Mouse (Mus musculus) T-cell, adult 66 days (primary cell): ENCODE results near the gene Utp14a. TPM values are rescaled to one million over a fixed set of nuclear protein-coding genes. Genes with fewer than 3 reads are reported as not detected.

Source experiments
- total RNA-seq, 2 experiments: library from RNA; stranded (reverse); gene quantifications; 3 replicates in 1 of 2; 4 replicates in 1 of 2; pipeline ENCODE4 v1.2.4; 2023

The Utp14a gene
- total RNA-seq, result 10 to 100 TPM; 45.0 to 47.5 TPM

DNA sequence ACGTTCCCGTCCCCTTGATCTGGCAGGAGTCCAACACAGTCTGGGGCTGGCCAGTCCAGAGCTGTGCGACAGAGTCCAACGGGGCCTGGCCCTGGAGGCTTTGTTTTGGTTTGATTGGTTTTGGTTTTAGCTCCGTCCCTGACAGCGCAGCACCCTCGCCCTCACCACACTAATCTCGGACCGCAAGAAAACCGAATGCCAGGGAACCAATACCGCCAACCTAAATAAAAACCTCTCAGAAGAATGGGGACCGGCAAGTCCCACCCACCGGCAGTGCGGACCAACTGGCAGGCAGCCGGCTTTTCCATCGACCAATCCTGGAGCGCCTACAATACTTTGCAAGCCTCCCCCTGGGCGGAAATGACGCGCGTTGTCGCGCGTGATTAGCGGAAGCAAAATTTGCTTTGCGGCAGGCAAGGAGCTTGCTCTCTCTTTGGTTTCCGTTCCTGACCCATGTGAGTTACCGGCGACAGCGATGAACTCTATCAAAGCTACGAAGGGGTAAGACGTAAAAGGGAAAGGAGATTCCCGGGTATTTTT lies at the start of gene Utp14a:
Gene Utp14a, plus strand, starts transcription at position 395 of the 540 bp plus-strand sequence.

DNA sequence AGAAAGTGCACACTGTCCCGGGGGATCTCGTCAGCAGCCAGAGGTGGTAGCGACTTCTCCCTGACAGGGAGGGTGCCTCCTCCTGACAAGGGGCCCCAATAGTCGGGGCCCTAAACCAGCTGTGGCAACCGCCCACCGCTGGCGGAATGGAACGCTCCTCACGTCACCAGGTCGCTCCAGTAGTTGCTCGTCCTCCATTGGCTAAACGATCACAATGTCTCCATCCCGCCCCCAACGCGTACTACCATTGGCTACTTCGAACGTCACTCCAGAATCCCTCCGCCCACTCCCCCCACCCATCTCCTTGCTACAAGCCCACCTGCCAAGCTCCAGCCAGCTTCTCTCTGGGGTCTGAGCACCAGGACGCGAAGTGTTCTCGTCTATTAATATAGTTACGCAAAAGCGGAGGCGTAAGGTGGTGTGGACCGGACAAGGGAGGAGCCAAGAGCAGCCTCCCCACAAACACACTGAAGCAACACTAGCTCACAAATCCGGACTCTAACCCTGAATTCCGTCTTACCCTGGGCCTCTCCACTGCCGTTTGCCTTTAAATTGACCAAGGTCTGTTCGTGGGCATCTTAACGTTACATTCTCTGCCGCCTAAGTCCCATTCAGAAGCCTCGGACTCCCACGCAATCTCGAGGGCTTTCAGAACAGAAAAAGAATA lies 48.0 kb upstream of the Utp14a start, which contains the start of gene Zdhhc9:
Gene Zdhhc9, minus strand, starts transcription at position 360 of the 667 bp plus-strand sequence.

Other genes with a start within 250 kb of the Utp14a start
- gene Apln, start 222.0 kb upstream of the Utp14a start, total RNA-seq, result under 1 TPM in 1 of 2 experiments, not detected in 1; 0.41 TPM
- gene Xpnpep2, start 148.1 kb upstream of the Utp14a start, total RNA-seq, result not detected
- 100 to 1,000 TPM; 218 to 231 TPM for gene Sash3, start 110.4 kb upstream of the Utp14a start, total RNA-seq
- 10 to 100 TPM; 29.0 to 31.2 TPM for gene Zdhhc9, start 48.0 kb upstream of the Utp14a start, total RNA-seq
- gene Bcorl1, start 84.5 kb downstream of the Utp14a start, total RNA-seq, result 10 to 100 TPM; 12.8 to 13.9 TPM
- 100 to 1,000 TPM; 113 to 124 TPM for gene Elf4, start 206.3 kb downstream of the Utp14a start, total RNA-seq